Mouse (Mus musculus): Measurements from ENCODE around the gene Alx3.

The Alx3 gene

DNA sequence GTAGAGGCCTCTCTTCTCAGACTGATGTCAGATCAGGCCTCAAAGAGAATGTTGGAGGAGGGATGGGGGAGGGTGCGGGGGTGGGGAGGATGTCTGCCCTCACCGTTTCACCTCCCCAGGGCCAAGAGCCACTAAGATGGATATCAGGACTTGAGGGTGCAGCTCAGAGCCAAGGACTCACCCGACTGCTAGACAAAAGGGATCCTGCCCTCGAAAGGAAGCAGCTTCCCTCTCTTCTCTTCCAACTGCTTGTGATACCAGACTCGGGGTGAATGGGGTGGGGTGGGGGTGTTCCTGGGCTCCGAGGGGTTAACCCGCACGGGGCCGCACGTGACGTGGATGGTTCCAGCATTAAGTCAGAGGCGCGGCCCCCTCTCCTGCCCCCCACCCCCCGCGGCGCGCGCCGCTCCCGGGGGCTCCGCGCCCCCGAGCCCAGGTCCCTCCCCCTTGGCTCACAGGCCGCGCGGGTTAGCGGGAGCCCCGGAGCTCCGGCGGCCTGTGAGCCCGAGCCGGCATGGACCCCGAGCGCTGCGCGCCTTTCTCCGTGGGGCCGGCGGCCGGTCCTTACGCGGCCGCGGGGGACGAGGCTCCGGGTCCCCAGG, at the start of gene Alx3:
TSS of gene Alx3 (plus strand) at position 370 of the 602 bp plus-strand sequence.
- DNase-seq (ENCODE audit: low spot score), result no peak

DNA sequence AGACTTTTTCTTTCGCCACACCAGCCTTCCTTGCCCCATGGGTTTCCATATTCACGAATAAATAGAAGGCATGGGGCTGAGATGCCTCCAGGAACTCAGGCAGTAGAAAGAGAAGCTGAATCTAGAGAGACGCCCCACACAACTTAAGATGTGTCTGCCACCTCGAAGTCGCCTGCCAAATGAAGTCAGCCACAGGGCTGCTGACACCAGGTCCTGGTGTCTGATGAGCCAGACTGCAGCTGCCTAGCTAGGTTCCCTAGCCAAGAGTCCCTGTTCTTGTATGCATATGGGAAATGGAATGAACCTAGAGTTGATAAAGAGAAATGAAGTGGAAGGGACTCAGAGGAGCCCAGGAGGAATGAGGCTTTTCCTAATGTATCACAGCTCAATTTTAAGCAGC, 49.6 kb upstream of the Alx3 start:
- DNase-seq (ENCODE audit: low spot score), result no peak

DNA sequence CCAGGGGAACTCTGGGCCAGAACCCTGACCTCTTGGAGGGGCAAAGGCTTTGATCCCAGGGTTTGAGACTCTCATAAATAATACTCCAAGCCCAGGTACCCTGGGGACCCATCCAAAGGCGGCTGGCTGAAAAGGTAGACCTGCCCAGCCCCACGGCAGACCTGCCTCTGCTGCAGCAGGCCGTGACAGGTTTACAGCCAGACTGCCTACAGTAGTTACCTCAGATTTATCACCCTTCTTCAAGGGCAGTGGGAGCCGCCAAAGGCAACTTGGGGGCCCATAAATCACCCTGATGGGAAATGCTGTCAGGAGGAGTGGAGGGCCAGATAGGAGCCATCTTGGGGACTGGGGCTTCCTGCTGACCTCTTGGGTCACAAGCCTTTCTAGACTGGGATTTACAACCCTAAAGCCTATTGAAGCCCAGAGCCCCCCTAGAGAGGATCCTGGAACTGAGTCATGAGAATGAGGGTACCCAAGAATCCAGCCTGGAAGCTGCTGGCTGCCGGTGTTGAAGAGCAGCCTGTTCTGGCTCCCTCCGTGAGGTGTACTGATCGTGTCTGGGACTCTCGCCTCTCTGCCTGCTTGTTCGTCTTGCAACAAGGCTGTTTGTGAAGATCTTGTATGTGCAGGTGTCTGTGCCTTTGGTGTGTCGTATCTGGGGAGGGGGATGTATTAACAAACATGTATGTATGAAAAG, 49.0 kb upstream of the Alx3 start:
- DNase-seq (ENCODE audit: low spot score), result no peak

DNA sequence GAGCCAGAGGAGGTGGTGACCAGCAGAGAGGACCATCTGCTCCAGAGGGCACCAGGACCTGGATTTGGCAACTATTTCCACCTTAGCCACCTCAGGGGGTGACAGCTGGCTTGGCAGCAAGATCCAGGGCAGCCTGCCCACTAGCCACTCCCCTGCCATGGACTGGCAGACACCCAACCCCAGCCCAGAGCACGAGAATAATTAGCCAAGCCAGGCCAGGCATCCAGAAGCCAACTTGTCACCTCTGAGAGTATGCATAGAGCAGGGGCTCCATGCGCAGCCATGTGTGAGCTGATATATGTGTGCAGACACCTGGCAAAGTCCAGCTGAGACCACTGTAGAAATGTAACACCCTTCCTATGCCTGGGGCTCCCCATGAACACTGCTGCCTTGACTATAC, 47.9 kb upstream of the Alx3 start:
- no peak for DNase-seq (ENCODE audit: low spot score)

DNA sequence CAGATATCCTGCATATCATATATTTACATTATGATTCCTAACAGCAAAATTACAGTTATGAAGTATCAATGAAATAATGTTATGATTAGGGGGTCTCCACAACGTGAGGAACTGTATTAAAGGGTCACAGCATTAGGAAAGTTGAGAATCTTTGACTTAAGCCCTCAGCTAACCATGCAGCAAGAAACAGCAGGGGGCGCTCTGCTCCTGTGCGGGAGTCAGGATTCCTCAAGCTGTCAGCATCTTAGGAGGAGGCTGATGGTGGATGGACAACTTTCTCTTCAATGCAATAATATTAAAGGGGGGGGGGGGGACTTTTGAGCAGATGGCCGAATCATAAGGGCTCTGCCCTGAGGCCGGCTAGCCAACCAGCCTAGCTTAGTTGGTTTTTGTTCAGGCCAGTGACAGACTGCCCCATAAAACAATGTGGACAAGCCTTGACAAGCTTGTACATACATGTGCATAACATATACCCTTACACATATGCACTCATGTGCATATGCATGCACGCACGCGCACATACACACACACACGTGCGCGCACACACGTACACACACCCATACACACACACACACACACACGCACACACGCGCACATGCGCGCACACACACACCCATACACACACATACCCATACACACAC, 44.3 kb upstream of the Alx3 start:
- DNase-seq (ENCODE audit: low spot score), result no peak

DNA sequence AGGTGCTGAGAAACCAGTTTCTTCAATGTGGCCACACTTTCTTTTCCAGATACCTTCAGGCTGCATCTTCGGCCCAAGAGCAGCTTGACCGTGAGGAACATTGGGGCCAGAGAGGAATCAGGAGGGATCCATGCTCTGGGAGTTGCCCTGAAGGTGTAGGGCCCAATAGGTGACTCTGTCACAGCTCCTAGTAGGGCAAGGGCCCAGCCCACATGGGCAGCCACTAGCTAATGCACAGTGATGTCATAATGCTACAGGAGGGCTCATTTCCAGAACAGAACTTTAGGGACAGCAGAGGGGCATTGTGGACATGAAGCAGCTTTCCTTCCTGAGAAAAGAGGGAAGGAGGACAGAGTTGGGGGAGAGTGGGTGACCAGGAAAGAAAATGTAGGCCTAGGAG, 40.0 kb upstream of the Alx3 start, which contains the start of gene Ubl4b:
TSS of gene Ubl4b (minus strand) at position 232 of the 400 bp plus-strand sequence.
- DNase-seq (ENCODE audit: low spot score), result no peak

DNA sequence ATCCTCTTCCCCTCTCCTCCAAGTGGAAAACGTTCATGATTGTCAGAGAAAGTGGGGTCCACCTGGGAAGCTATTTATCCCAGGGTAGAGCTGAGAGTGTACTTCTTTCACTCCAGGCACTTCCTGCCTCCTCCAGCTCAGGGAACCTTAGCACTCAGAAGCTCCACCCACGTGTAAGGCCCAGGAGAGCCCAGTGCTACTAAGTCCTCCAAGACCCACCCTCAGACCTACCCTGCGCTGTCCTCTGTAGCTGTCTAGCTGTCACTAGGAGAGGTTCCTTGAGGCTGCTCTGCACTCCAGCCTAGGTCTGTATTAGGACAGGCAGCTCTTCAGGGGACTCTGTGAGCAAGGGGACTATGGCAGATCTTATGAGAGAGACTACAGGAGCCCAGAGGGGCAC, 36.1 kb upstream of the Alx3 start:
- DNase-seq (ENCODE audit: low spot score), result no peak

DNA sequence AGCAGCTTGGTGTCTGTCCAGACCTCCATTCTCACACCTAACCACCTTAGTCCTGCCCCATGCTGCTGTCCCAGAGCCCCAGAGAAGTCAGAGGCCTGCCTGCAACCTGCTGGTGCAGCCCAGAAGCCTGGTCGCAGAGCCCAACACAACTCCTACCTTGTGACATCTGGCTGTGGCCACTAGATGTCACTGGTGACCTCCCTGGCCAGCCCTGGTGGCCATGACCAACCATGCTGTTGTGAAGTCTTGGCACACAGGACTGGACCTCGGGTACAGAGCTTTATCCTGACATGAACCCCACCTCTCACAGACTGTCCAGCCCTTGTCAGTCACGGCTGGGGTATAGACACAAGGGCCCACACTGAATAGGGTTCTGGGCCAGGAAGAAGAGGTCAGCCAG, 35.6 kb upstream of the Alx3 start:
- no peak for DNase-seq (ENCODE audit: low spot score)

DNA sequence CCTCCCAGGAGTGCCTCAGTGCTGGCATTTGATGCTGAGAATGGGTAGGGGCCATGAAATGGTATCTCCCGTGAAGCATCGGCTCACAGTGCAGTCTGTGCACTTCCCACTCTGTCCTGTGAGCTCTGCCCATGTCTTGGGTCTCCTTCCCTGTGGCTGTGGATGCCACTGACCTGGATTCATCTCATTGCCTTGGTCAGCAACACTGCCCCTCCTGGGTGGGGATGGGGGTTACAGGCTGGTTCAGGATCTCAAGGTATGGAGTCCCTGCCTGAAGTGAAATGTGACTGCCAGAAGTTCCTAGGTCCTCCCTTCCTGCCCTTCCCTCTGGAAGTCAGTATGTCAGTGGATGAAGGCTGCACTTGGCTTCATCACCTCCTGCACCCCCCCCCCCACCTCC, 32.7 kb upstream of the Alx3 start:
- DNase-seq (ENCODE audit: low spot score), result no peak

DNA sequence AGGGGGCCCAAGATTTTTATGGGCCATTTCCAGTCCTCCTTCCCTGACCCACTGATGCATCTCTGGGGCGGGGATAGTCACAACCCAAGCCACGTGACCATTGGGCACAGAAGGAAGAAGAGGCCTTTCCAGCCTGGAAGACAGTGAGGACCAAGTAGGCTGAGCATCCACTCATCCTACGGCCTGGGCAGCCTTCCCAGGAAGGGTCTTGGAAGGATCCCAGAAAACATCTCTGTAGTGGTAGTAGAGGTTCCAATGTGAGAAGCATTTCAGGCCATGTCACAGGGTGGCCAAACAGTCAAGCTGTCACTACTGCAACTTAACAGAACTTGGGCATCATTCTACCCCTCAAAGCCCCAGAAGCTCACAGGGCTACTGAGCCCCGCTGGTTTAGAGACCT, 32.2 kb upstream of the Alx3 start:
- DNase-seq (ENCODE audit: low spot score), result no peak

DNA sequence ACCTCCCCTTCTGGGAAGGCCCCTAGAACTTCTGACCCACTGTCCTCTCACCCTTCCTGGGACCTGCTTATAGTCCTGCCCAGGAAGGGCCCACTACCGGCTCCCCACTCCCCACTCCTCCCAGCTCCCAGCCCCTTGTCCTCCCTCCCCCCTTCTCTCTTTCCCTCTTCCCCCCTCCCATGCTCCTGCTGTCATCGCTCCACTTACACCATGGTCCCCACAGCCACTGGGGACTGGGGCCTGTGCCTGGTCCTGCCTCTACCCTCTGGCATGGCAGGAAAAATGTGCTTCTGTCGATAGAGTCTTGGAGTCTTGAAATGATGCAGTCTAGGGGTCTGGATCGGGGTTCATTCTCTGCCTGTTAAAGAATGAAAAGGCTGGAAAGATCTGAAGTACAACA, 31.0 kb upstream of the Alx3 start:
- DNase-seq (ENCODE audit: low spot score), result no peak

DNA sequence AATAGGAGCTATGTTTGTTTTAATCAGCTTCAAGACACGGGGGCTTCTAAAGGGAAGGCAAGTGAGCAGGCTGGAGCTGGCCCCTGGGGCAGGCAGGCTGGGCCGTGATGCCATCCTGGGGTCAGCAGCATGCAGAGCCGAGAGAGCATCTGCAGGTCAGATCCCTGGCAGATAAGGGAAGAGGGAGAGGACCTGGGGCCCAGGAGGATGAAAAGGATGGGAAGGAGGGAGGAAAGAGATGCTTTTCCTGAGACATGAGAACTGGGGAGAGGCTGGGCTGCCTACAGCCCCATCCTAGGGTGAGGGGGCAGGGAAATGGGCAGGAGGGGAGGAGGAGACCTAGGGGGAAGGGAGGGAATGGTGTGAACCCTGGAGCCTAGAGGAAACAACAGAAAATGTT, 29.5 kb upstream of the Alx3 start:
- DNase-seq (ENCODE audit: low spot score), result no peak

DNA sequence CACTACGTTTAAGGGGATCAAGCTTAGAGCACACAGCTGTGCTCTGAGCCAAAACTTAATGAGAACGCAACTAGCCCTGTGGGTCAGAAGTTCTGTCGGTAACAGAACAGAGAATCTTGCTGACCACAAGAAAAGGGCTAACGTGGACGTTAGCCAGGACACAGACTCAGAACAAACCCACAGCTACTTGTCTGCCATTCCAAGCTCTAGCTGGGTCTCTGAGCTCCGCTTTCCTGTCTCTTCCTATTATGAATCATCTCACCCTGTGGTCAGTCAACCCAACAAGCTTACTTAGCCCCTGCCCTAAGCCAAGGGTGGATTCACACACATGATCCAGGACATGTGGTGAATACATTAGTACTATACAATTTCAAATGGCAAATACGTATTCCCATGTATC, 27.1 kb upstream of the Alx3 start:
- no peak for DNase-seq (ENCODE audit: low spot score)

DNA sequence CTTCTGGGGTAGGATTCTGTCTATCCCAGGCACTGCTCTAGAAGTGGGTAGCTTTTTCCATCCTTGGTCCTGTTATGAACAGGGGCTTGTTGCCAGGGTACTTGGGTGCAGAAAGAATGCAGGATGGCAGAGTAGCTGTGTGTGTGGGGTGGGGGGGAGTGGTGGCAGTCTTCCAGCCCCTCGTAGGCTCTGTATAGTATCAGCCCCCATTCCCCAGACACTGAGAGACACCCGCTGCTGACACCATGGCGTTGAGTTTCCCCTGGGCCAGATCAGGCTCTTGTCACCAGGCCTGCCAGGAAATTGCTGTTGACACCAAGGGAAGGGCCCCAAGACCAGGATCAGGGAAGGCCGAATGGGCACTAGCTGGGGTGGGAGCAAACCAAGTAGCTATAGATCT, 26.1 kb upstream of the Alx3 start:
- DNase-seq (ENCODE audit: low spot score), result no peak

DNA sequence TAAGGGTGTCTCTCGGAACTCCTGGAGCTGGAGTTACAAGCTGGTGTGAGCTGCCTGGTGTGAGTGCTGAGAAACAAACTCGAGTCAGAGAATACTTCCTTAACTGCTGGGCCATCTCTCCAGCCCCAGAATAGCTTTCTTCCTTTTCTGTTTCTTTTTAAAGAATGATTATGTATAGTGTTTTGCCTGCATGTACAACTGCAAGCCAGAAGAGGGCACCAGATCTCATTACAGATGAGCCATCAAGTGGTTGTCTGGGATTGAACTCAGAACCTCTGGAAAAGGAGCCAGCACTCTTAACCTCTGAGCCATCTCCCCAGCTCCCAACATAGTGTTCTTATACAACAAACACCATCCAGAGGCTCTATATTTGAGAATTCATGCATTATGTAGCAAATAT, 23.6 kb upstream of the Alx3 start:
- DNase-seq (ENCODE audit: low spot score), result no peak

DNA sequence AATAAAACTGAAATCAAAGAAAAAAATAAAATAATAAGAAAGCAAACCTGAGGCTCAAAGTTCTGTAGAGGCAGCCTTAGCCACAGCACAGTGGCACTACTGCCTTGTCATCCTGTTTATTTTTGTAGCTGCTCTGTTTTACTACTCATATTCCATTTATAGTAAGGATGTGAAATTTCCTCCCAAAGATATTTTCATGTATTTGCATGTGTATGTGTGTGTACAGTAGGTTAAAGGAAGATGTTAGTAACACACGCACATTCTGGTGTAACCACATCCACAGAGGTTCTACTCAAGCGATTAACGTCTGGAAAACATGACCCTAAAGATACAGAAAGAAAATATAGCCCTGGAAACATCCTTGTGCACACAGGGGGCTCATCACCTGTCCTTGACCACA, 18.0 kb upstream of the Alx3 start:
- DNase-seq (ENCODE audit: low spot score), result no peak

DNA sequence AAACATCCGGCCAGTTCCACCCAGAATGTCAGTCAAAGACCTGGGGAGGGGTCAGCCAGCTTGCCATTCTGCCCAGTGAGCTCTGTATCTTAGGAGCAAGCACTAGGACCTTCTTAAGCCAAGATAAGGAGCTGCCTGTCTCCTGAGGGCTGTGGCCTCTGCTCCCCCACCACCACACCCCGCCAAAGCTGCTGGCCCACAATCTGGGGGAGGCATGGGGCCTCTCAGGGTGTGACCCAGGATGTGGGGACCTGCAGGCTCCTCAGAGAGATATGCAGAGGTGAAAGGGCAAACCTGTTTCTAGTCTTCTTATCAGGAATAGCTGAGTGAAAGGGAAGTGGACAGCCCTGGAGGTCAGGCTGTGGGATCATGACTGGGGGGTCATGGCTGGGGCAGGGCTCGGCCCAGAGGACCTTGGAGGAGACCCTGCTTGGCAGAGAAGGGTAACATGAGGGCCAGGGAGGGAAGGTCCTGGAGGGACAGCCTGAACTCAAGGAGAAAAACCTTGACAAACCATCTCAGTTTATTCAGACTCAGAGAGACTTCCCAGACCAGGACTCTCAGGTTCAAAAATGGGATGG, 16.9 kb upstream of the Alx3 start:
- no peak for DNase-seq (ENCODE audit: low spot score)

DNA sequence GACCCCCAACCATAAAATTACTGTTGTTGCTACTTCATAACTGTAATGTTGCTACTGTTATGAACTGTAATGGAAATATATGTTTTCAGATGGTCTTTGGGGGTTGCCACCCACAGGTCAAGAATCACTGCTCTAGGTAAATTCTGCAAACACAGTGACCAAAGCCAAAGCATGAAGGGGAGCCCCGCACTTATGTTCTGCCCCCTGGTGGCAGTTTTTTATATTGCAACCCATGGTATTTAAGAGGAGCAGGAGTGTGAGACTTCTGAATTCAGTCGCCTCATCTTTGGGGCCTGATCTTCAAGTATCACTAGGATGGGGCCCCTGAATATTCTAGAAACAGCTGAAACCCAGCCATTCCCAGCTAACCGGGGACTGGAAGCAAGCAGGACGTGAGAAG, 15.4 kb upstream of the Alx3 start:
- peak; percentile 34 for DNase-seq (ENCODE audit: low spot score)

DNA sequence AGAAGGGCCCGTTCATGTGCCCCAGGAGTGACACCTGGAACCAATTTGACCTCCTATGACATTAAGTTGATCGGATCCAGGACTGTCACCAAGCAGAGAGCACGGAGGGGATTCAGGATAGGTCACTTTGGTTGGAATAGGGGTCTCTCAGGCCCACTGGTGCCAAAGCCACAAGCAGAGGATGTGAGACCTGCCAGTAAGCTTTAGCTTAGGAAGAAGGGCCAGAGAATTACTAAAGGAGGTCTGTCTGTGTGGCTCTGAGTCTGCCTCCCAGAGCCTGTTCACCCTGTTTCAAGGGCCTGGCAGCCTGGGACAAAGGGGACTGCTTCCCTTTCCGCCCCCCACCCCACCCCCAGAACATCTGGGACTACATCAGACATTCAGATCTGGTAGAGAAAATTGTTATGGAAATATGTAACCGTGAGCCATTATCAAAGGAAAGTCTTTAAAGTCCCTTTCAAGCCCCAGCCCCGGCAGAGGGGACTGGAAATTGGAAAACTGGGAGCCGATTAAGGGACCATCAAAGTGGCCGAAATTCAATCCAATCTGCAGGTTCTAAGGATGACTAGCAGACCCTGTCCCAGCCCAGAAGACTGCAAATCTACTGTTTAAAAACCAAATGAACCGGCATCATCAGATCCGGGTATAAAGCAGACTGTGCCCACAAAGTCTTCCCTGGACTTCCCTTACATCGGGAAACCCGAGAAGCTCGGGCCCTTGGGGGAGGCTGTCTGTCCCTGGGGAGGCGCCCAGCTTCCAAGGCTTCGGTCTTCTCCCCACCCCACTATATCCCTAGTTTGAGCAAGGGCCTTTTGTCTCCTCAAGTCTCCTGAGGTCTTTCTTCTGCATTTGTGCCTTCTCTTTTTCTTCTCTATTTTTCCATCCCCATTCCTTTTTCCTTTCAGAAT, 13.5 kb upstream of the Alx3 start:
- DNase-seq (ENCODE audit: low spot score), result no peak

DNA sequence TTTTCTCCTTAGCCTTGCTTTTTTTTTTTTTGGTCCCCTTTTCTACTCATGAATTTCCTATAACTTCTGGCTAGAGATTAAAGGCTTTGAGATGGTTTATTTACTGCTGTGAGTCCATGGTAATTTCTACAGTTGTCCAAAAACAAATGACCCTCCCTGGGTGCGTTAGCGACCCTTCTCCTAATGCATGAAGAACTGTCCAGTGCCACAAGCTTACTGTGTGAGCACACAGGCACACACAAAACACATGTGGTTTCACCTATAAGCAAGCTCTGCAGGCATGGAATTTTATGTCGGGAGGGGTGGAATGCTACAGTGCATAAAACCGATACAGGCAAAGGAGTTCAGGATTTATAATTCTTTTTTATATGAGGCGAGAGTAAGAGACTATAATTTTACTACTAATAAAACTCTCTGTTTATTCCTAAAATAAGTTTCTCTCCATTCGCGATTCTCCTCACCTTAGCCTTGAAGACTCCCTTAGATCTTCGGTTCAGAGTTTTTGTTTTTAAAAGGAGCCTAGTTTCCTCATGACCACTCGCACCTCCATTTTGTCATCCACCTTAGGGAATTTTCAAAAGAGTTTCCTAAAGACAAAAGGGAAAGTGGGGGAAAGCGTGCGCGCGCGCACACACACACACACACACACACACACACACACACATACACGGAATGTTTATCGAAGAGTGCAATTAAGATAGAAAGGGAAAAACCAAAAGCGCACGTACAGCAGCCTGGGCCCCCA, 12.5 kb upstream of the Alx3 start:
- DNase-seq (ENCODE audit: low spot score), result no peak
